Mouse (Mus musculus) adrenal gland, adult 2 months (tissue): Measurements from ENCODE around the gene Mlx. TPM values are rescaled to one million over a fixed set of nuclear protein-coding genes. Genes with fewer than 3 reads are reported as not detected.
A peak's percentile ranks its signal among the peaks of the same experiment; 100 is the strongest.
"Not testable (repeated sequence)": the region's sequence is repeated elsewhere in the genome, so short reads cannot be mapped to it uniquely, and the experiment has no call there.

Experiments used
- DNase-seq: peaks from one replicate; pipeline ENCODE4 v3.0.0; 2021
- polyA plus RNA-seq: library from polyadenylated mRNA; depleted of rRNA; stranded (reverse); fragments of >200 nt; gene quantifications from 2 replicates; pipeline ENCODE4 v1.2.3, GENCODE M21; 2012
- total RNA-seq, 2 experiments: library from RNA; stranded (reverse); gene quantifications; 2 replicates each; pipeline ENCODE4 v1.2.3; 2021

Gene Mlx
- total and polyA plus RNA-seq, 3 experiments = 42.4 to 72.3 (median 57.8) TPM

DNA sequence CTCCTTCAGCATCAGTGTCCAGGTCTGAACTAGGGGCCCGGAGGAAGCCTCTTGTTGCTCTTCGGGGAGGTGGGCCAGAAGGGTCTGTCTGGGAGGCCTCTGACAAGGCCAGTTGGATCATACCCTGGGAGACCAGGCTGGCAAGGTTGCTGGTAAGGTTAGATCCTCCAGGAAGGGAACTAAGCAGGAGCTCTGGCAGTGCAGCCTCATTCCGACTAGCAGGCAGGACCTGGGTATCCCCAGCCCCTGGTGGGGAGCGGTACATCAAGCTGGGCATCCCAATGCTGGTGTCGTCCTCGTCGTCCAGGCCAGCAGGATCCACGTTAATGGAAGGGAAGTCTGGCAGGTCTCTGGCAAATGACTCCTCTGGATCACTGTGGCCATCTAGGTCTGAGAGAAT lies 11.2 kb downstream of the Mlx start:
- DNase-seq = no peak

- DNase-seq = no peak
These were observed 15.9 kb downstream of the Mlx start for GRCm38 (mm10) chr11:101103011-101103410.

GRCm38 (mm10) chr11:101109351-101109750 lies 22.3 kb downstream of the Mlx start:
- DNase-seq = no peak

GRCm38 (mm10) chr11:101110708-101111107 lies 23.6 kb downstream of the Mlx start:
- no peak for DNase-seq

- no peak for DNase-seq
These were observed 24.1 kb downstream of the Mlx start for GRCm38 (mm10) chr11:101111178-101111577.

DNA sequence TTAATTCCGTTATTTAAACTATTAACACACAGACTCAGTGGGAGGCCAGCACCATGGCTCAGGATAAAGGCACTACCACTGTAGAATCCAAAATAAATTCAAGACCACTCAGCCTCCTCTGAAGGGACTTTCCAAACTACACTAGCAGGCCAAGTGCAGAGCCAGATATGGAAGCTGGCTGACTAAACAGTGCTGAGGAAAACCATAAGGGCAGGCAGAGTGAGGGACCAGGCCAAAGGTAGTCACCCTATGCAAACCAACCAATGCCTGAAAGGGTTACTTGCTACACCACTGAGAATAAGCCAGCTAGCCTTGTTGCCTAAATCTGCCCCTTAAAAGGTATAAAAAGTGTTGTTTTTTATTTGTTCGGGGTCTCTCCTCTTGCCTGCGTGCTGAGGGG lies 25.1 kb downstream of the Mlx start:
- no peak for DNase-seq

DNA sequence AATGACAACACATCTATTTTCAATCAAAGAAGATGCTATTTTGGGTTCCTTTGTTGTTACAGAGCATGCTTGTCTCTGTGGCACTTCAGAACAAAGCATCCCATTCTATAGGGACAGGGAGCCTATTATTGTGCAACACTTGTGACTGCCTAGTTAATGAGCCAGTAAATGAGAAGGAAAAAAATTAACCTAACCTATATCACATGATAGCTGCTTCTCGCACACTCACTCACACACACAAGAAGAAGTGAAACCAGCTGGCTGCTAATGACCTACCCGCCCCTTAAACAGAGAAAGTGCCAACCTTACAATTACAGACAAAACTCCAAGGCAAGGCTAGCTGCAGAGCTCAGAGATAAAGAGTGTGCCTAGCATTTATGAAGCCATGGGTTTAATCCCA lies 28.5 kb downstream of the Mlx start:
- no peak for DNase-seq

- no peak for DNase-seq
These were observed 31.0 kb downstream of the Mlx start for GRCm38 (mm10) chr11:101118105-101118504.

GRCm38 (mm10) chr11:101119131-101119760 lies 32.2 kb downstream of the Mlx start:
- no peak for DNase-seq

- DNase-seq = peak; percentile 99
These were observed 32.9 kb downstream of the Mlx start, which contains the start of the genes Retreg3 and Tubg1 for GRCm38 (mm10) chr11:101119761-101120544. Gene Retreg3, minus strand, starts transcription at chr11:101119893. Gene Tubg1, plus strand, starts transcription at chr11:101119938.

DNA sequence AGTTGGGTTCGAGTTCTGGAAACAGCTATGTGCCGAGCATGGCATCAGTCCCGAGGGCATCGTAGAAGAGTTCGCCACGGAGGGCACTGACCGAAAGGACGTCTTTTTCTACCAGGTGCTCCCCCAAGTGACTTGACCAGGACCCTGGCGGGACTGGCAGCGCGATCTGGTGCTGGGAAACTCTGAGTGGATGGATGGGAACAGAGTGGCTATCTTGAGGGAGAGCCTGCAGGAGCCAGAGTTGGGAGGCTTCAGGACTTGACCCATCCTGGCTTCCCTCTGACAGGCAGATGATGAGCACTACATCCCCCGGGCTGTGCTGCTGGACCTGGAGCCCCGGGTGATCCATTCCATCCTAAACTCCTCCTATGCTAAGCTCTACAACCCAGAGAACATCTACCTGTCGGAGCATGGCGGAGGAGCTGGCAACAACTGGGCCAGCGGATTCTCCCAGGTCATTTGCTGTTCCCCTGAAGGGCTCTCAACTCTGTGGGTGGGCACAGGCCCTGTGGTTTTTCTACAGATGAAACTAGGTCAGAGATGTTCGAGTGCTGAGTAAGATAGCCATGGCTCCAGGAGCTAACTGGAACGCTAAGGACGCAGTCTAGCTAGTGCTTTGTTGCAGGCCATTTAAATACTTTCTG lies 33.6 kb downstream of the Mlx start:
- no peak for DNase-seq

DNA sequence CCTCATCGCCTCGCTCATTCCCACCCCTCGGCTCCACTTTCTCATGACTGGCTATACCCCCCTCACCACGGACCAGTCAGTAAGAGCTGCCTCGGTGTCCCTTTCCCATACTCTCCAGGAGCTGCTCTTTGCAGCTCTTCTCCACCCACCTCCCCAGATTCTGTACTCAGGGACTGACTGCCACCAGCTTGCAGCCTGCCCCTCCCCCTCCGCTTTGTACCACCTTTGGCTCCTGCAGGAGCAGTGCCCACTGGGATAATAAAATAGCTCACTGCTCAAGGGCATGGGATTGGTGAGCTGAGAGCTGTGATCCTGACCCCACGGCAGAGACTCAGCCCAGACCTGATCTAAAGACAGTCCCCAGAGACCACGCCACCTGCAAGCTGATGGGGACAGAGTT lies 37.4 kb downstream of the Mlx start:
- DNase-seq = not testable (repeated sequence)

DNA sequence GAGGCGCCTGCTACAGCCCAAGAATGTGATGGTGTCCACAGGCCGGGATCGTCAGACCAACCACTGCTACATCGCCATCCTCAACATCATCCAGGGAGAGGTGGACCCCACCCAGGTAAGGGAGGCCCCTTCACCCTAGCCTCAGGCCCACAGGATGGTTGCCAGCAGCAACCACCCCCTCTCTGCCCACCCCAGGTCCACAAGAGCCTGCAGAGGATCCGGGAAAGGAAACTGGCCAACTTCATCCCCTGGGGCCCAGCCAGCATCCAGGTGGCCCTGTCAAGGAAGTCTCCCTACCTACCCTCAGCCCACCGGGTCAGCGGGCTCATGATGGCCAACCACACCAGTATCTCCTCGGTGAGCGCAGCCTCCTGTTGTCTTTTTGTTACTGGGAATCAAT lies 37.9 kb downstream of the Mlx start:
- not testable (repeated sequence) for DNase-seq

DNA sequence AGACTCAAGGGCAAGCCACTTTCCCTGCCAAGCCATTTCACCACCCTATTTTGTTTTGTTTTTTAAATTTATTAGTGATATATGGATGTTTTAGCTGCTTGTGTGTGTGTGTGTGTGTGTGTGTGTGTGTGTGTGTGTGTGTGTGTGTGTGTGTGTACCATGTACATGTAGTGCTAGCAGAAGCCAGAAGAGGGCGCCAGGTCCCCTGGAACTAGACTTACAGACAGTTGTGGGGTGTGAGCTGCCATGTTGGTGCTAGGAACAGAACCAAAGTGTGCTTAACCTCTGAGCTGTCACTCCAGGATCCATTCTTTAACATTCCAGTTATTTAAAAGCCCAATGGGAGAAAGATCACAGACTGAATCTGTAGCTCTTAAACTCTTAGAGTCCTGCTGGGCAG lies 40.0 kb downstream of the Mlx start:
- DNase-seq = no peak

DNA sequence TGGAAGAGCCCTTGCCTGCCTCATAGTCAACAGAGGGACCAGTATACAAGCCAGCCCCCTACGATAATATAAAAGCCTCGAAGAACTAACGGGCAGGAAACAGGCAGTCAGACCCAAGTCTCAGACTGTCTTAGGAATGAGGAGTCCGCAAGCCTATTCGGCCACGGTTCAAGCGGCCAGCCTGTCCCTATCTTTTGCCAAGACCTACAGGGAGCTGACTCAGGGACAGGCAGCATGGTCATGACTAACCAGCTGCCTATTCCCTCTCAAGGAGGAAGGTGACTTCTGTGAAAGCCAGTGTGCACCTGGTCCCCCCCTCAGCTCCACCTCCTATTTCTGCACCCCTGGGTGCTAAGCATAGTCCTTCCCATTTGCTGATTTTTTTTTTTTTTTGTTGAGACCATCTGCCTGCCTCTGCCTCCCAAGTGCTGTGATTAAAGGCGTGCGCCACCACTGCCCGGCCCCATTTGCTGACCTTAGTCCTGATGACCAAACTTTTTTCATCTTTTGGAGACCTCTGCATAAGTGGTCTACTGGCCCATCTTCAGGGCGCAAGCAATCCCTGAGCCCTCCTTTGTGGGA lies 42.0 kb downstream of the Mlx start:
- peak; percentile 65 for DNase-seq

GRCm38 (mm10) chr11:101130056-101130756 lies 43.1 kb downstream of the Mlx start:
- DNase-seq = peak; percentile 53

DNA sequence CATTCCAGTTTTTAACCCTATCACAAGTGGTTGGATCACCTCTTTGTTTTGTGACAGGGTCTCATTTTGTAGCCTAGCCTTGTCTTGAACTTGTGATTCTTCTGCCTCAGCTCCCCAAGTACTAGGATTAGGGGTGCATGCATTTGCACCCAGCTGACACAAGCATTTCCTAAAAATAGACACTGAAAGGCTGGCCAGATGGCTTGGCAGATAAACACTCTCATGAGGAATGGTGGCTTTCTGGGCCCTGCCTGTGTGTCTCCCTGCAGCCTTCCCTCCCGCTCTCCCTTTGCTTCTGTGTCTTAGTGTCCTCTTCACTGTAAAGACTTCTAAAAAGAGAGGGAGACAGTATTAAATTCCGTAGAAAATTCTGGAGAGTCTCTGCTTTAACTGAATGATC lies 44.1 kb downstream of the Mlx start:
- no peak for DNase-seq

GRCm38 (mm10) chr11:101131701-101132100 lies 44.6 kb downstream of the Mlx start:
- DNase-seq = no peak

DNA sequence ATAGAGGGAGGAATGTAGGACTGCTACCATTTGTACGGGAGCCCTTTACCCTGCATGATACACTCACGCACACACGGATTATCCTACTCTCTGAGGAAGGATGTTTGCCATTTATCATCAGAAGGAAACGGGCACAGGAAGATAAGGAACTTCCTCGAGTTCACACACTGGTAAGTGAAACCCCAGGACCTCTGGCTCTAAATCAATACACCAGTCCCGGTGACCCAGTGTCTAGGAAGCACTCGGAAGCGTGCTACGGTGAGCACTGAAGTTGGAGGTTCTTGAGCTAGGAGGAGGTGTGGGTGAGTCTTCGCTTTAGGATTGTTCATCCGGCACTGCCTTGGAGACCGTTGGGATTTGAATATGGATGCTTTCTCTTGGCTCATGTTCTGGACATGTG lies 46.0 kb downstream of the Mlx start:
- no peak for DNase-seq

- peak; percentile 85 for DNase-seq
These were observed 47.3 kb downstream of the Mlx start for GRCm38 (mm10) chr11:101134217-101134865.

DNA sequence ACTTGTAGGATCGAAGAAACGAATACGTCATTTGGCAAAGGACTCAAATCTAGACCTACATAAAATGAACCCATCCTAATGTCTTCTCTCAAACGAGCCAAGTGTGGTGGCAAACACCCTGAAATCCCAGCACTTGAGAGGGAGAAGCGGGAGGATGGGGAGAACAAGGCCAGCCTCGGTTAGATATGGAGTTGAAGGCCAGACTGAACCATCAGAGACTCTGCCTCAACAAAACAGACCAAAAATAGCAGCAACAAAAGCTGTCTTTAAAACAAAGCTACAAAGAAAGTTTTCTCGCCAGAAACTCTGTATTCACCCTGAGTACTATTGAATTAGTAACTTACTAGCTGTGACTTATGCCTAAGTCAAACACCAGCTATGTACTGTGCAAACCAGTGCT lies 49.9 kb downstream of the Mlx start:
- no peak for DNase-seq
